Mouse (Mus musculus) bone marrow, adult 2 months (tissue): ENCODE data around the gene Gm45521. TPM values are rescaled to one million over a fixed set of nuclear protein-coding genes. Genes with fewer than 3 reads are reported as not detected.
A peak's percentile ranks its signal among the peaks of the same experiment; 100 is the strongest.
"Not testable (repeated sequence)": the region's sequence is repeated elsewhere in the genome, so short reads cannot be mapped to it uniquely, and the experiment has no call there.

ENCODE experiments used
- H3K27ac ChIP-seq: fragments of 200-500 bp; 2 replicates; pipeline ENCODE4 v1.5.1; 2012; ENCODE audit warnings: low read depth, mild to moderate bottlenecking, control low read depth, inconsistent platforms, low read length; ENCODE audit not compliant: control insufficient read depth, poor library complexity, insufficient read depth
- H3K4me1 ChIP-seq: fragments of 200-500 bp; 2 replicates; pipeline ENCODE4 v1.6.1; 2011; ENCODE audit warnings: low read length; ENCODE audit not compliant: control insufficient read depth, insufficient read depth
- H3K4me3 ChIP-seq: fragments of 200-500 bp; replicated peaks from 2 replicates; pipeline ENCODE3; 2011; ENCODE audit warnings: mild to moderate bottlenecking, low read depth, low read length, control low read depth; ENCODE audit not compliant: control insufficient read depth
- CTCF ChIP-seq: fragments of 200-500 bp; IDR thresholded peaks from 2 replicates; pipeline ENCODE4 v1.5.1; 2011; ENCODE audit warnings: low read length, control low read depth; ENCODE audit not compliant: control insufficient read depth, insufficient read depth
- POLR2A ChIP-seq: fragments of 200-500 bp; IDR thresholded peaks from 2 replicates; pipeline ENCODE4 v1.6.1; 2011; ENCODE audit warnings: low read depth, mild to moderate bottlenecking, control low read depth, low read length, borderline replicate concordance; ENCODE audit not compliant: control insufficient read depth
- WGBS: fragments of 180-500 bp; shearing (Covaris S2); methylation state at CpG from one replicate; pipeline ENCODE4 v1.1.7; 2018; 5-methylcytosine and 5-hydroxymethylcytosine counted together
- polyA plus RNA-seq: library from polyadenylated mRNA; stranded (reverse); fragments of >200 nt; gene quantifications from 2 replicates; pipeline ENCODE4 v1.2.4, GENCODE M21; 2011; ENCODE audit warnings: low replicate concordance; ENCODE audit not compliant: missing spikeins, insufficient read depth, insufficient read length

Gm45521 gene
- polyA plus RNA-seq, 1 experiment, result not detected

DNA sequence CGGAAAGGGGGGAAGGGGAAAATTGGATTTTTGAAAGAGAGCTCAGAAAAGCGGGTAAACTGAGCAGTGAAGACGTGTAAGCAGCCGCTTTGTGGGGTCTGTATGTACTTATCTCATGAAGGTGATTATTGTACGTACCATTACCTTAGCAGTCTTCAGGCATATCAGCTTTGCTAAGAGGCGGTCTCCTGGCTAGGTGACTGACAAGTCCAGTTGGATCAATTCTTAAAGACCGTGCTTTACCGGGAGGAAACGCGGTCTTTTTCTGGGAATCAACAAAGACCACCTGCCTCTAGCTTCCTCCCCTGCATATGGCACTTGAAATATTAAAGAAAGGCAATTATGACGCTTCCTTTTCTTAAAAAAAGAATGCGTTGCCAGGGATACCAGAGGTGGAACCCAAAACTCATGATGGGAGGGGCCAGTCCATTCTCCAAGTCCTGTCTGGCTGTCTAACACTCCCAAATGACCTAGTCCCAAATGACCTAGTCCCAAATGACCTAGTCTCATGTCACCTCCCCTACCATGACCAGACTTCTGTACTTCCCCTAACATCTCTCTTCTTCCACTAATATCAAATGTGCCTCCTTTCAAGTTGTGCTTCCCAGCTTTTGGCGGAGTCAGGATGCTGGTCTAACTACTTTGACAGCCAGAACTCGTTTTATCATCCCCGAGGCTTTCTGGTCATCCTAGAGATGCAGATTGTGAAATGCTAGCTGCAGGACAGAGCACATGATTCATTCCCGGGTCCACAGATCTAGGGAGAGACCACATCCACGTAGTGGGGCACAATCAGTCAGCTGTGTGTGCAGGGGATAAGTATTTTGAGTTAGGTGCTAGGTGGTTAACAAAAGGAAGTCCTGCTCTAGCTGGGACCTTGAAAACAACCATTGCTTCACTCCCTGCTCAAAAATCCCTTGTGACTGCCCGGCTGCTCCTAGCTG, 46.9 kb downstream of the Gm45521 start:
- H3K4me3 ChIP-seq, result no peak overlapping the region
- H3K4me1 ChIP-seq, result peaks cover 3% of the 10 kb centered on the region; the same call in 1 of the 2 replicates
- 15% methylated on average over 18 of the region's 18 CpGs for WGBS
- TF ChIP-seq POLR2A (no peak), CTCF (no peak)
- no peak overlapping the region for H3K27ac ChIP-seq

DNA sequence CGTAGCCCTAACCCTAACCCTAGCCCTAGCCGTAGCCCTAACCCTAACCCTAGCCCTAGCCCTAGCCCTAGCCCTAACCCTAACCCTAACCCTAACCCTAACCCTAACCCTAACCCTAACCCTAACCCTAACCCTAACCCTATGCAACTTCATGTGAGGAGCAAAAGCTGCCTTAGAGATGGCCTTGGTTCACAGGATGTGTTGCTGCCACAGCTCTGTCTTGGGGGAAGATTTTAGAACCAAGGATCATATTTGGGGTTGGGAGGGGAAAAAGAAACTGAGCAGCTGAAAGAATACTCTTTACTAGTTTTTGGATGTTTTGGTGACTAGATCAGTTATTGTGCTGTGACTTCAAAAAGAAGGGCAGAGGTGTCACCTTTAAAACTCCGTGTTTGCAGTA, 49.0 kb downstream of the Gm45521 start:
- H3K4me3 ChIP-seq, H3K27ac ChIP-seq, H3K4me1 ChIP-seq: not testable (repeated sequence)
- 72% methylated on average over 3 of the region's 3 CpGs for WGBS

DNA sequence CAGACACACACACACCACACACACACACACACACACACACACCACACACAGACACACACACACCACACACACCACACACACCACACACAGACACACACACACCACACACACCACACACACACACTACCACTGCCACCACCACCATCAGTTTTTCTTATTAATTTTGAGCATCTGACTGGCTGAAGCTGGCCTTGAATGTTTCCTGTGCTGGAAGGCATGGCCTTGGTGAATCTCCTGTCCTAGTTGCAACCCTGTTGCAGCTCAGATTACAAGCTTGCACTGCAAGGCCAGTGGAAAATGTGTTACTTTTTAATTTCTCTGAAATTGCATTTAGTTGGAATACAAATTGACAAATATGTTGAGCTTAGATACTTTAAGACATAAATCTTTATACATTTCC, 50.0 kb downstream of the Gm45521 start:
- Histone ChIP-seq H3K4me1 (peaks cover 3% of the 10 kb centered on the region; the same call in 1 of the 2 replicates), H3K27ac (peak overlapping the region; percentile 7; the same call in 1 of the 2 replicates), H3K4me3 (no peak overlapping the region)
- TF ChIP-seq CTCF (no peak), POLR2A (no peak)

DNA sequence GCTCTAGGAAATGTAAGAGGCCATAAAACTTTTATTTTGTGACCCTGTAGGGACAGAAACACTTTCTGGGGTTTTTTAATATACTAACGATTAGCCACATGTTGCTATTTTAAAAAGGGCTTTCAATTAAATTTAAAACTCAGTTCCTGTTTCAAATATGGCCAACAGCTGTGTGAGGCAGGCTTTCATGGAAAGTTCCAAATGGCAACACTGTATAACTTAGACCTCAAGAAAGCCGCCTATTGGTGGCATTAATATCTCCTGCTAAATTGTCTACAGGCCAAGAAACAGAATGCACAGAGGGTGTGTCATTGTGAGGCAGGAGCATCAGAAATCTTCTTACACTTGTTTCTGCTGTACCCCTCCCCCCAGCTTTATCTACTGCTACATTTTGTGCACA, 50.4 kb downstream of the Gm45521 start:
- 30% methylated on average over 2 of the region's 2 CpGs for WGBS
- H3K27ac ChIP-seq, result no peak overlapping the region
- no peak overlapping the region for H3K4me3 ChIP-seq
- peaks cover 3% of the 10 kb centered on the region; the same call in 1 of the 2 replicates for H3K4me1 ChIP-seq
- TF ChIP-seq POLR2A (no peak), CTCF (no peak)

DNA sequence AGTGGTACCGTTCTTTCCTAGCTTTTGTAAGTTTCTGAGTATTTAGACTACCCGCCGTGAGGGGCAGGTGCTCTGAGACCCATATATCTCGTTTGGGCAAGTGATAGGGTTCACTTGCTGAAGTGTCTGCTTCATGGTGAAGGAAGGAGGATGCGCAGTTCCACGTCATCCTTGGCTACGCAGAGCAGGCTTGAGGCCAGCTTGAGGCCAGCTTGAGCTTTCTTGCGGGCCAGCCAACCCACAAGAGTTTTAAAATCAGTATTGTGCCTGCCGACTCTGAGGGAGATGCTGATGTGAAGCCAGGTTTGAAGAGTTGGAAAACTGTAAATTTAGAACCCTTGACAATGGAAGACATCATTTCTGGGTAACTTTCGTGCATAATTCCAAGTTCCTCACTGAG, 50.8 kb downstream of the Gm45521 start:
- TF ChIP-seq CTCF, result no peak
- no peak for TF ChIP-seq POLR2A
- no peak overlapping the region for H3K4me3 ChIP-seq
- 78% methylated on average over 10 of the region's 10 CpGs for WGBS
- no peak overlapping the region for H3K27ac ChIP-seq
- peaks cover 3% of the 10 kb centered on the region; the same call in 1 of the 2 replicates for H3K4me1 ChIP-seq

Other genes with a start within 250 kb of the Gm45521 start
- gene Gm26661, start 165.7 kb upstream of the Gm45521 start, polyA plus RNA-seq, result not detected in 2 replicates
- 2.9 and 5.4 TPM in 2 replicates for gene Flnb, start 139.3 kb upstream of the Gm45521 start, polyA plus RNA-seq
- gene Dnase1l3, start 37.3 kb downstream of the Gm45521 start, polyA plus RNA-seq, result 0.88 and 1.6 TPM in 2 replicates
- 3.6 TPM in 1 of 2 replicates, not detected in the other for gene Abhd6, start 45.6 kb downstream of the Gm45521 start, polyA plus RNA-seq
- 10.6 and 20.7 TPM in 2 replicates for gene Rpp14, start 123.1 kb downstream of the Gm45521 start, polyA plus RNA-seq
- 7.1 and 21.9 TPM in 2 replicates for gene Pxk, start 140.9 kb downstream of the Gm45521 start, polyA plus RNA-seq
- 60.0 and 77.9 TPM in 2 replicates for gene Pdhb, start 215.7 kb downstream of the Gm45521 start, polyA plus RNA-seq